ENCODE assay signal across 21 mouse cellular contexts in the genomic region with DNA sequence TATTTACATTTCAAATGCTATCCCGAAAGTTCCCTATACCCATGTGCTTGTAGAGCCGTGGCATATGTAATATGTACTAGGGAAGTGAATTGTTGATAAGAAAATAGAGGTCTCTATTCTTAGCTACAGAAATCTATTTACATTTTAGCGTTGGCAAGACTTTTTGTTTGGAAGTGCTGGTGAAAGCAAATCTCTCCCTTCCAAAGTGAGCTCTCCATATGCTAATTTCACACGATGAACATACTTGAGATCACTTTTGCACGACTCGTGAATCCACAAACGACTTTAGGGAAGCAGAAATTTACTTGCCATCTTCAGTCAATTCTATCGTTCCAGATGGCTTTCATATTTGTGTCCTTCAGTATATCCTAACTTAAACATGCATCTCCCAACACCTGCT. TPM values are rescaled to one million over a fixed set of nuclear protein-coding genes. Genes with fewer than 3 reads are reported as not detected.
DNase-seq lines count a peak whose midpoint lies in the region; ATAC-seq and TF ChIP-seq lines count a peak whose summit lies in the region.
"Had no signal": no experiment of that assay in that cellular context is flagged by ENCODE, and none has a peak within 500 bp of the region (broad histone marks: within the 10 kb centered on the region; RNA-seq: fewer than 3 reads in every experiment).

No protein-coding gene starts in this region.

- DNase-seq in forebrain, embryonic 14.5 days (ENCODE audit: low spot score): peak; percentile 20
- DNase-seq in forebrain, embryonic 11.5 days (ENCODE audit: low spot score): no peak
- DNase-seq in forebrain, postnatal 0 days: peak; percentile 35
- DNase-seq in forebrain, embryonic 10.5 days (ENCODE audit: extremely low spot score, low spot score): no peak
- DNase-seq in 416B (ENCODE audit: low read depth): peak; percentile 24
- peak; percentile 37 for DNase-seq in brain, embryonic 18.5 days (ENCODE audit: low read depth, low spot score)
- DNase-seq in gastrocnemius, postnatal 10 days: no peak
- DNase-seq in spleen, postnatal 14 days (ENCODE audit: low spot score in 2 of 2): no peak
- DNase-seq: adrenal gland, adult 2 months; adrenal gland, postnatal 10 days; adrenal gland, postnatal 25 days; cerebellum, adult 11 months; cerebellum, adult 18-20 months; cerebellum, adult 8-10 months; cerebellum, adult 9-11 months; cerebellum, postnatal 14 days; cerebellum, postnatal 36 days; embryo, embryonic 11 days had no signal

- no peak for TF ChIP-seq CTCF in forebrain, postnatal 0 days (IDR thresholded peaks at IDR 0.05; ENCODE audit: low read depth)

- no peak overlapping the region for H3K9ac ChIP-seq in forebrain, embryonic 14.5 days (ENCODE audit: low read length)
- no peak overlapping the region for H3K9ac ChIP-seq in forebrain, embryonic 11.5 days (ENCODE audit: low read length)
- no peak overlapping the region for H3K9ac ChIP-seq in forebrain, postnatal 0 days
- H3K9ac ChIP-seq: embryonic facial prominence, embryonic 12.5 days; forebrain, embryonic 15.5 days had no signal

- no peak overlapping the region for H3K27ac ChIP-seq in forebrain, embryonic 14.5 days (ENCODE audit: low read depth, low read length)
- no peak overlapping the region for H3K27ac ChIP-seq in forebrain, embryonic 11.5 days (ENCODE audit: low read depth, low read length)
- no peak overlapping the region for H3K27ac ChIP-seq in forebrain, postnatal 0 days (ENCODE audit: low read depth, low read length)
- no peak overlapping the region for H3K27ac ChIP-seq in forebrain, embryonic 10.5 days
- H3K27ac ChIP-seq: embryonic facial prominence, embryonic 12.5 days; forebrain, embryonic 15.5 days had no signal

- H3K4me2 ChIP-seq in forebrain, embryonic 14.5 days (ENCODE audit: low read length): no peak overlapping the region
- no peak overlapping the region for H3K4me2 ChIP-seq in forebrain, embryonic 11.5 days (ENCODE audit: low read depth, low read length, severe bottlenecking)
- H3K4me2 ChIP-seq in forebrain, postnatal 0 days (ENCODE audit: low read depth): no peak overlapping the region
- H3K4me2 ChIP-seq: embryonic facial prominence, embryonic 12.5 days; forebrain, embryonic 15.5 days had no signal

- no peaks in the 10 kb centered on the region for H3K9me3 ChIP-seq in forebrain, embryonic 14.5 days (replicated peaks; ENCODE audit: control insufficient read depth, low read length)
- no peaks in the 10 kb centered on the region for H3K9me3 ChIP-seq in forebrain, embryonic 11.5 days (ENCODE audit: control insufficient read depth, low read length)
- no peaks in the 10 kb centered on the region for H3K9me3 ChIP-seq in forebrain, postnatal 0 days (ENCODE audit: low read length)
- H3K9me3 ChIP-seq in forebrain, embryonic 10.5 days: no peaks in the 10 kb centered on the region
- H3K9me3 ChIP-seq: embryonic facial prominence, embryonic 12.5 days; forebrain, embryonic 15.5 days had no signal

- no peaks in the 10 kb centered on the region for H3K4me1 ChIP-seq in forebrain, embryonic 14.5 days (ENCODE audit: control insufficient read depth, insufficient read depth, low read length)
- H3K4me1 ChIP-seq in forebrain, embryonic 11.5 days (replicated peaks; ENCODE audit: control insufficient read depth, insufficient read depth, low read length): no peaks in the 10 kb centered on the region
- H3K4me1 ChIP-seq in forebrain, postnatal 0 days (ENCODE audit: insufficient read depth): no peaks in the 10 kb centered on the region
- H3K4me1 ChIP-seq in forebrain, embryonic 10.5 days: no peaks in the 10 kb centered on the region
- H3K4me1 ChIP-seq: embryonic facial prominence, embryonic 12.5 days; forebrain, embryonic 15.5 days had no signal

- ATAC-seq in forebrain, embryonic 14.5 days: no peak
- no peak for ATAC-seq in forebrain, embryonic 11.5 days (replicated peaks; ENCODE audit: low FRiP score)
- peak; percentile 79 for ATAC-seq in forebrain, postnatal 0 days
- ATAC-seq: forebrain, embryonic 15.5 days had no signal

- no peaks in the 10 kb centered on the region for H3K27me3 ChIP-seq in forebrain, embryonic 14.5 days (replicated peaks; ENCODE audit: control insufficient read depth, insufficient read depth, low read length)
- no peaks in the 10 kb centered on the region for H3K27me3 ChIP-seq in forebrain, embryonic 11.5 days (ENCODE audit: control insufficient read depth, insufficient read depth, low read length)
- no peaks in the 10 kb centered on the region for H3K27me3 ChIP-seq in forebrain, postnatal 0 days (ENCODE audit: insufficient read depth, low read length)
- H3K27me3 ChIP-seq in forebrain, embryonic 10.5 days (ENCODE audit: poor library complexity, severe bottlenecking): no peaks in the 10 kb centered on the region
- H3K27me3 ChIP-seq: embryonic facial prominence, embryonic 12.5 days; forebrain, embryonic 15.5 days had no signal

- 73% methylated on average over 8 of the region's 8 CpGs for WGBS in forebrain, embryonic 14.5 days
- WGBS in forebrain, embryonic 11.5 days: 90% methylated on average over 8 of the region's 8 CpGs
- WGBS in forebrain, postnatal 0 days: 60% methylated on average over 8 of the region's 8 CpGs
- WGBS in forebrain, embryonic 10.5 days: 86% methylated on average over 8 of the region's 8 CpGs

- no peaks in the 10 kb centered on the region for H3K36me3 ChIP-seq in forebrain, embryonic 14.5 days (ENCODE audit: control insufficient read depth, insufficient read depth, low read length)
- H3K36me3 ChIP-seq in forebrain, embryonic 11.5 days (ENCODE audit: control insufficient read depth, insufficient read depth, low read length): no peaks in the 10 kb centered on the region
- H3K36me3 ChIP-seq in forebrain, postnatal 0 days (ENCODE audit: insufficient read depth): no peaks in the 10 kb centered on the region
- no peaks in the 10 kb centered on the region for H3K36me3 ChIP-seq in forebrain, embryonic 10.5 days (replicated peaks)
- H3K36me3 ChIP-seq: embryonic facial prominence, embryonic 12.5 days; forebrain, embryonic 15.5 days had no signal

- H3K4me3 ChIP-seq in forebrain, embryonic 14.5 days (ENCODE audit: low read depth, low read length): no peak overlapping the region
- no peak overlapping the region for H3K4me3 ChIP-seq in forebrain, embryonic 11.5 days (ENCODE audit: low read depth, low read length)
- H3K4me3 ChIP-seq in forebrain, postnatal 0 days (ENCODE audit: low read depth, low read length): no peak overlapping the region
- H3K4me3 ChIP-seq in forebrain, embryonic 10.5 days: no peak overlapping the region
- H3K4me3 ChIP-seq: embryonic facial prominence, embryonic 12.5 days; forebrain, embryonic 15.5 days had no signal

RNA-seq across cellular contexts. Expression of a gene that starts 36.7 kb away (rescaled TPM):
- polyA plus RNA-seq in forebrain, embryonic 14.5 days (2014; fragmentation: Nextera tagmentation; extraction: Ambion mirVana): 0.03 and 0.05 TPM in 2 replicates
- polyA plus RNA-seq in forebrain, embryonic 11.5 days (2014; fragmentation: Nextera tagmentation; extraction: Ambion mirVana): not detected in 2 replicates
- 0.43 and 0.46 TPM in 2 replicates for total RNA-seq in forebrain, postnatal 0 days (2014; rRNA removed)
- polyA plus RNA-seq in forebrain, postnatal 0 days (2015; fragmentation: Nextera tagmentation; extraction: Ambion mirVana): 0.11 and 0.21 TPM in 2 replicates
- not detected in 2 replicates for polyA plus RNA-seq in forebrain, embryonic 10.5 days (2016; fragmentation: Nextera tagmentation; extraction: Ambion mirVana)
- total RNA-seq in gastrocnemius, postnatal 10 days (2021): under 1 TPM in 1 of 2 experiments, not detected in 1; 0.05 TPM
- total RNA-seq: MEL had no signal
- polyA plus RNA-seq: adrenal gland, adult 2 months had no signal

Comparison
In these comparisons a context has a peak if more than half of its experiments do, and no peak if none do; other contexts are left out.
1. DNase-seq: peak in forebrain, embryonic 14.5 days (single experiment), forebrain, postnatal 0 days (single experiment), 416B (single experiment) and brain, embryonic 18.5 days (single experiment); none in forebrain, embryonic 11.5 days (single experiment), forebrain, embryonic 10.5 days (single experiment), gastrocnemius, postnatal 10 days (single experiment) and spleen, postnatal 14 days (0 of 2).